Mouse (Mus musculus): ENCODE results near the gene Ccr9.

DNA sequence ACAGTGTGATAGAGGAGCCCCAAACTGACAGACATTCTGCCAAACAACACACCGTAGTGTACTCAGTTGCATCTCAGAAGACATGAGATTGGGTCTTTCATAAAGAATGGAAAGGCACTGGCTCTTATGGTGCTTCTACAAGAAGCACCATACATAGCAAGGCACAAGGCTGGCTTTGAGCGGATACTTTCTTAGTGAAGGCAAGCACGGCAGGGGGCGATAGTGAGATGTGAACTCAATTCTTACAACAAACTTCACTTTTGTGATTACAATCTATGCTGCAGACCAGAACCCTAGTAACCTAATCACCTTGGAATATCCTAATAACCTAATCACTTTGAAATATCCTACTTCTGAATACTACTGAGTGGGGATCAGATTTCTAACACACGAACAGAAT lies 12.6 kb upstream of the Ccr9 start:
- no peak for TF ChIP-seq MAX (IDR thresholded peaks at IDR 0.05; ENCODE audit: low read length)
- no peak for TF ChIP-seq POLR2AphosphoS2 (IDR thresholded peaks at IDR 0.05; ENCODE audit: low read depth, low read length)
- no peak for TF ChIP-seq EP300 (IDR thresholded peaks at IDR 0.05; ENCODE audit: low read length)
- TF ChIP-seq POLR2A (IDR thresholded peaks at IDR 0.05; ENCODE audit: low read depth, low read length), result no peak
- TF ChIP-seq JUN (IDR thresholded peaks at IDR 0.05; ENCODE audit: insufficient read depth, low read depth, low read length), result no peak
- TF ChIP-seq CHD1 (IDR thresholded peaks at IDR 0.05; ENCODE audit: low read depth, low read length), result no peak
- TF ChIP-seq NRF1 (IDR thresholded peaks at IDR 0.05; ENCODE audit: low read depth, low read length), result no peak
